Mouse (Mus musculus) cerebellum, adult 2 months (tissue): ENCODE results near the gene Senp5.

Experiments used
- CTCF ChIP-seq: fragments of 200-500 bp; IDR thresholded peaks from 2 replicates; pipeline ENCODE4 v1.5.1; 2011; ENCODE audit warnings: low read depth, mild to moderate bottlenecking, control low read depth, low read length, moderate library complexity, borderline replicate concordance; ENCODE audit not compliant: insufficient read depth
- POLR2A ChIP-seq: fragments of 200-500 bp; IDR thresholded peaks from 2 replicates; pipeline ENCODE4 v1.6.1; 2011; ENCODE audit warnings: low read length, control low read depth, borderline replicate concordance; ENCODE audit not compliant: insufficient read depth

DNA sequence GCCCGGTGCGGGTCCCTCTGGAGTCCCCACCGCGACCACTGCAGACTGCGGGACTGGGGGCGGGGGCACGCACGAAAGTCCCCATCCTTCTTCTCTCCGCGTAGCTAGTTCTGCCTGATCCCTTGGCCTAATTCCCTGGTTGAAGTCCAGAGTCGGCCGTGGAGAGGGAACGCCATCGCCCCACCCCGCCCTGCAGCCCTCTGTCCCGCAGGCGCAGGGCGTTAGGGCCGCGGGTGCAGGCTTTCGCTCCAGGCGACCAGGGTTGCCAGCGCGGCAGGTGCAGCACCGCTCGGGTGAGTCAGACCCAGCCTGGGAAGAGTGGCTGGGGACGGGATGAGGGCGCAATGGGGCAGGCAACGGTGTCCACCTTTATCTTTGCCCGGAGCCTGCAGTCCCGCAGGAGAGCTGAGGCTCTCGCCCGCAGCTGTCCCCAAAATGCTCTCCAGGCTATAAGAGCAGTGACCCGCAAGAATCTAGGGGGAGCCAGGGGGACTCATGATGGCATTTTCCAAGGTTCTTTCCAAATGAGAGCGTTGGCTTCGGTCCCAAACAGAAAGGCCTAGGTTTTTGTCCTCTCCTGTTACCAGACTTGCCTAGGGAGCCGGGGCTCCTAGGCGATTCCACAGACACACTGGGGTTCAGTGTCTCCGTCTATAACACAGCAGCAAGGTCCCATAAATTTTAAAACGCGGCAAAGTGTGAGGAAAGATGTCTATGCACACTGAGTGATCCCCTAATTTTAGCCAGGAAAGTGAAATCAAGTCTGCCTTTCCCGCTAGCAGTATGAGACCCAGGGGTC is 69.1 kb downstream of the Senp5 start, which contains the start of gene Pigz:
- TF ChIP-seq CTCF = no peak
- no peak; the same call in 1 of the 2 replicates for TF ChIP-seq POLR2A
